Mouse (Mus musculus) hindbrain, embryonic 10.5 days (tissue): ENCODE results near the gene Hps5. TPM values are rescaled to one million over a fixed set of nuclear protein-coding genes. Genes with fewer than 3 reads are reported as not detected.
A peak's percentile ranks its signal among the peaks of the same experiment; 100 is the strongest.

Experiments used
- DNase-seq: peaks from one replicate; pipeline ENCODE4 v3.0.0-alpha.2; 2017; ENCODE audit warnings: low spot score
- H3K27ac ChIP-seq: fragments of 300-500 bp; sonication (generic); 2 replicates; pipeline ENCODE4 v1.5.1; 2016; ENCODE audit warnings: mild to moderate bottlenecking, moderate library complexity
- H3K27me3 ChIP-seq: fragments of 300-500 bp; sonication (generic); 2 replicates; pipeline ENCODE4 v1.6.1; 2016; ENCODE audit warnings: mild to moderate bottlenecking; ENCODE audit not compliant: poor library complexity, insufficient read depth, severe bottlenecking
- H3K36me3 ChIP-seq: fragments of 300-500 bp; sonication (generic); 2 replicates; pipeline ENCODE4 v1.6.1; 2016; ENCODE audit warnings: mild to moderate bottlenecking, moderate library complexity
- H3K4me1 ChIP-seq: fragments of 300-500 bp; sonication (generic); replicated peaks from 2 replicates; pipeline ENCODE4 v1.6.1; 2016; ENCODE audit warnings: mild to moderate bottlenecking
- H3K4me3 ChIP-seq: fragments of 300-500 bp; sonication (generic); 2 replicates; pipeline ENCODE4 v1.5.1; 2016; ENCODE audit warnings: mild to moderate bottlenecking, moderate library complexity
- H3K9me3 ChIP-seq: fragments of 300-500 bp; sonication (generic); 2 replicates; pipeline ENCODE4 v1.6.1; 2016; ENCODE audit warnings: mild to moderate bottlenecking, moderate library complexity
- WGBS: fragments of 180-500 bp; shearing (Covaris S2); methylation state at CpG from one replicate; pipeline ENCODE4 v1.1.7; 2016; 5-methylcytosine and 5-hydroxymethylcytosine counted together
- polyA plus RNA-seq: library from polyadenylated mRNA; unstranded; fragments of >200 nt; fragmentation: Nextera tagmentation; extraction: Ambion mirVana; gene quantifications from 2 replicates; pipeline ENCODE4 v1.2.1, GENCODE M21; 2016

The Hps5 gene
- polyA plus RNA-seq, 1 experiment from 2014 or later: 21.1 TPM

- Histone ChIP-seq H3K27ac (no peak overlapping the region), H3K36me3 (no peaks in the 10 kb centered on the region), H3K4me1 (no peaks in the 10 kb centered on the region), H3K27me3 (peaks cover 4% of the 10 kb centered on the region; the same call in 1 of the 2 replicates), H3K9me3 (no peaks in the 10 kb centered on the region), H3K4me3 (no peak overlapping the region)
- no peak for DNase-seq
- 85% methylated on average over 7 of the region's 7 CpGs for WGBS
Observed at GRCm38 (mm10) chr7:46718591-46719270, 77.1 kb downstream of the Hps5 start.

- Histone ChIP-seq H3K27ac (no peak overlapping the region), H3K9me3 (no peaks in the 10 kb centered on the region), H3K4me3 (no peak overlapping the region), H3K36me3 (no peaks in the 10 kb centered on the region), H3K4me1 (no peaks in the 10 kb centered on the region), H3K27me3 (peaks cover 4% of the 10 kb centered on the region; the same call in 1 of the 2 replicates)
- 73% methylated on average over 5 of the region's 5 CpGs for WGBS
- no peak for DNase-seq
Observed at GRCm38 (mm10) chr7:46716897-46717296, 79.0 kb downstream of the Hps5 start.

GRCm38 (mm10) chr7:46715600-46715999 is 80.3 kb downstream of the Hps5 start, which contains the start of gene Saa3:
TSS of gene Saa3 (minus strand) at chr7:46715700.
- no peaks in the 10 kb centered on the region for H3K36me3 ChIP-seq

GRCm38 (mm10) chr7:46714518-46714917 is 81.3 kb downstream of the Hps5 start:
- Histone ChIP-seq H3K27ac (no peak overlapping the region), H3K4me3 (no peak overlapping the region), H3K36me3 (no peaks in the 10 kb centered on the region), H3K27me3 (no peaks in the 10 kb centered on the region), H3K9me3 (no peaks in the 10 kb centered on the region), H3K4me1 (peaks cover 3% of the 10 kb centered on the region)
- 33% methylated on average over 6 of the region's 6 CpGs for WGBS
- DNase-seq: peak; percentile 39

More at GRCm38 (mm10) chr7:46715600-46715999, 80.3 kb downstream of the Hps5 start, which contains the start of gene Saa3:
- Histone ChIP-seq H3K4me3 (no peak within 1 kb of the TSS), H3K4me1 (no peaks in the 10 kb centered on the region), H3K27ac (no peak within 1 kb of the TSS), H3K9me3 (no peaks in the 10 kb centered on the region), H3K27me3 (peaks cover 2% of the 10 kb centered on the region; the same call in 1 of the 2 replicates)
- 91% methylated on average over 5 of the region's 5 CpGs for WGBS
- no peak for DNase-seq

- Histone ChIP-seq H3K36me3 (peaks cover 16% of the 10 kb centered on the region), H3K4me1 (peaks cover 8% of the 10 kb centered on the region), H3K27me3 (no peaks in the 10 kb centered on the region), H3K9me3 (no peaks in the 10 kb centered on the region), H3K27ac (no peak overlapping the region), H3K4me3 (no peak overlapping the region)
- WGBS: 69% methylated on average over 6 of the region's 6 CpGs
- no peak for DNase-seq
Observed at GRCm38 (mm10) chr7:46712250-46712649, 83.6 kb downstream of the Hps5 start.

Other genes with a start within 250 kb of the Hps5 start
- 16.2 and 18.7 TPM in 2 replicates for gene Sergef, start 156.3 kb downstream of the Hps5 start, polyA plus RNA-seq
- 0.67 and 1.6 TPM in 2 replicates for gene Tph1, start 123.5 kb downstream of the Hps5 start, polyA plus RNA-seq
- gene Saal1, start 85.4 kb downstream of the Hps5 start, polyA plus RNA-seq: 35.7 and 44.7 TPM in 2 replicates
- gene Saa3, start 80.4 kb downstream of the Hps5 start, polyA plus RNA-seq: not detected in 2 replicates
- not detected in 2 replicates for gene Saa4, start 63.5 kb downstream of the Hps5 start, polyA plus RNA-seq
- gene Saa1, start 53.1 kb downstream of the Hps5 start, polyA plus RNA-seq: 0.21 and 1.3 TPM in 2 replicates
- gene Saa2, start 44.3 kb downstream of the Hps5 start, polyA plus RNA-seq: 0.29 and 0.58 TPM in 2 replicates
- 42.0 and 53.0 TPM in 2 replicates for gene Gtf2h1, start within 50 bp of the Hps5 start, polyA plus RNA-seq
- 2,204 and 3,422 TPM in 2 replicates for gene Ldha, start 45.4 kb upstream of the Hps5 start, polyA plus RNA-seq
- not detected in 2 replicates for gene Ldhc, start 65.1 kb upstream of the Hps5 start, polyA plus RNA-seq
- gene Tsg101, start 123.9 kb upstream of the Hps5 start, polyA plus RNA-seq: 262 and 315 TPM in 2 replicates
- 9.9 and 12.3 TPM in 2 replicates for gene Uevld, start 162.5 kb upstream of the Hps5 start, polyA plus RNA-seq
- gene Gm9999, start 187.5 kb upstream of the Hps5 start, polyA plus RNA-seq: not detected in 2 replicates
- gene Spty2d1, start 212.3 kb upstream of the Hps5 start, polyA plus RNA-seq: 10.4 and 11.7 TPM in 2 replicates